Mouse (Mus musculus) layer of hippocampus, postnatal 36 days (tissue): ENCODE measurements around the gene Pcsk5. TPM values are rescaled to one million over a fixed set of nuclear protein-coding genes. Genes with fewer than 3 reads are reported as not detected.
A peak's percentile ranks its signal among the peaks of the same experiment; 100 is the strongest.

Experiments used
- DNase-seq, 2 experiments: peaks; one replicate each; pipeline ENCODE4 v3.0.0; 2022
- total RNA-seq, 2 experiments: library from RNA; stranded (reverse); gene quantifications; 2 replicates each; pipeline ENCODE4 v1.2.3; 2021

Gene Pcsk5
- total RNA-seq, 2 experiments from 2014 or later, result 13.9 to 15.0 TPM

GRCm38 (mm10) chr19:17800798-17801197, 36.6 kb downstream of the Pcsk5 start:
- DNase-seq, result no peak

- DNase-seq, result no peak
Measured at GRCm38 (mm10) chr19:17799419-17800185, 37.8 kb downstream of the Pcsk5 start.

GRCm38 (mm10) chr19:17793457-17793856, 44.0 kb downstream of the Pcsk5 start:
- no peak for DNase-seq

- no peak for DNase-seq
Measured at GRCm38 (mm10) chr19:17791485-17792052, 45.9 kb downstream of the Pcsk5 start.

GRCm38 (mm10) chr19:17788617-17789317, 48.7 kb downstream of the Pcsk5 start:
- no peak for DNase-seq

- DNase-seq, result no peak
Measured at GRCm38 (mm10) chr19:17786744-17787143, 50.7 kb downstream of the Pcsk5 start.

- no peak for DNase-seq
Measured at GRCm38 (mm10) chr19:17784401-17785192, 52.8 kb downstream of the Pcsk5 start.

GRCm38 (mm10) chr19:17783231-17783630, 54.2 kb downstream of the Pcsk5 start:
- no peak for DNase-seq

- no peak for DNase-seq
Measured at GRCm38 (mm10) chr19:17781323-17781722, 56.1 kb downstream of the Pcsk5 start.

GRCm38 (mm10) chr19:17775943-17776342, 61.5 kb downstream of the Pcsk5 start:
- no peak for DNase-seq

- no peak for DNase-seq
Measured at GRCm38 (mm10) chr19:17775097-17775496, 62.3 kb downstream of the Pcsk5 start.

GRCm38 (mm10) chr19:17774061-17774460, 63.4 kb downstream of the Pcsk5 start:
- DNase-seq, result no peak

- DNase-seq, result peak in 1 of 2 experiments; percentile 13
Measured at GRCm38 (mm10) chr19:17769610-17770399, 67.6 kb downstream of the Pcsk5 start.

- DNase-seq, result no peak
Measured at GRCm38 (mm10) chr19:17765001-17765400, 72.4 kb downstream of the Pcsk5 start.

- DNase-seq, result no peak
Measured at GRCm38 (mm10) chr19:17762740-17763139, 74.7 kb downstream of the Pcsk5 start.

GRCm38 (mm10) chr19:17761678-17762077, 75.8 kb downstream of the Pcsk5 start:
- DNase-seq, result no peak

GRCm38 (mm10) chr19:17752841-17753240, 84.6 kb downstream of the Pcsk5 start:
- no peak for DNase-seq

GRCm38 (mm10) chr19:17748331-17748730, 89.1 kb downstream of the Pcsk5 start:
- DNase-seq, result no peak

- no peak for DNase-seq
Measured at GRCm38 (mm10) chr19:17745380-17745779, 92.1 kb downstream of the Pcsk5 start.

- DNase-seq, result no peak
Measured at GRCm38 (mm10) chr19:17744474-17745069, 92.9 kb downstream of the Pcsk5 start.

- no peak for DNase-seq
Measured at GRCm38 (mm10) chr19:17741465-17741864, 96.0 kb downstream of the Pcsk5 start.
